In genomic region chr7:136219564-136220244, GRCm38 (mm10) we compare ENCODE assay signal across 16 mouse cellular contexts.
A peak's percentile ranks its signal among the peaks of the same experiment; 100 is the strongest.
DNase-seq lines count a peak whose midpoint lies in the region; ATAC-seq lines count a peak whose summit lies in the region.
"Had no signal": no experiment of that assay in that cellular context is flagged by ENCODE, and none has a peak within 500 bp of the region (broad histone marks: within the 10 kb centered on the region; RNA-seq: fewer than 3 reads in every experiment).

No protein-coding gene starts in this region.

- H3K36me3 ChIP-seq in hindbrain, embryonic 13.5 days: no peaks in the 10 kb centered on the region
- no peaks in the 10 kb centered on the region for H3K36me3 ChIP-seq in limb, embryonic 12.5 days
- H3K36me3 ChIP-seq: G1E; liver, embryonic 15.5 days had no signal

- no peak overlapping the region for H3K9ac ChIP-seq in hindbrain, embryonic 13.5 days
- no peak overlapping the region for H3K9ac ChIP-seq in limb, embryonic 12.5 days (replicated peaks)
- H3K9ac ChIP-seq: liver, embryonic 15.5 days had no signal

- no peaks in the 10 kb centered on the region for H3K9me3 ChIP-seq in hindbrain, embryonic 13.5 days
- no peaks in the 10 kb centered on the region for H3K9me3 ChIP-seq in limb, embryonic 12.5 days
- H3K9me3 ChIP-seq: liver, embryonic 15.5 days had no signal

- no peak overlapping the region for H3K4me3 ChIP-seq in hindbrain, embryonic 13.5 days
- no peak overlapping the region for H3K4me3 ChIP-seq in limb, embryonic 12.5 days (replicated peaks)
- H3K4me3 ChIP-seq: left cerebral cortex, adult 2 months; liver, embryonic 15.5 days had no signal

- 35% methylated on average over 14 of the region's 14 CpGs for WGBS in hindbrain, embryonic 13.5 days
- WGBS in limb, embryonic 12.5 days: 11% methylated on average over 14 of the region's 14 CpGs

- peaks cover 44% of the 10 kb centered on the region for H3K4me1 ChIP-seq in hindbrain, embryonic 13.5 days (replicated peaks)
- H3K4me1 ChIP-seq in limb, embryonic 12.5 days (replicated peaks): peaks cover 52% of the 10 kb centered on the region
- H3K4me1 ChIP-seq: liver, embryonic 15.5 days had no signal

- no peaks in the 10 kb centered on the region for H3K27me3 ChIP-seq in hindbrain, embryonic 13.5 days
- peaks cover 23% of the 10 kb centered on the region for H3K27me3 ChIP-seq in limb, embryonic 12.5 days
- H3K27me3 ChIP-seq: liver, embryonic 15.5 days had no signal

- H3K27ac ChIP-seq in hindbrain, embryonic 13.5 days: peak overlapping the region; percentile 84
- 0 out of 2 replicates have a peak overlapping the region, but pooled peaks have one; percentile 47 for H3K27ac ChIP-seq in limb, embryonic 12.5 days
- H3K27ac ChIP-seq: left cerebral cortex, adult 2 months; liver, embryonic 15.5 days; macrophage had no signal

- no peak overlapping the region for H3K4me2 ChIP-seq in hindbrain, embryonic 13.5 days
- H3K4me2 ChIP-seq in limb, embryonic 12.5 days: peak overlapping the region; percentile 11; the same call in 1 of the 2 replicates
- H3K4me2 ChIP-seq: liver, embryonic 15.5 days had no signal

- ATAC-seq in hindbrain, embryonic 13.5 days (ENCODE audit: low FRiP score): 0 out of 2 replicates have a peak, but pooled peaks have one; percentile 27
- ATAC-seq in limb, embryonic 12.5 days (ENCODE audit: insufficient number of reproducible peaks, insufficient read depth, low FRiP score, low TSS enrichment, low read depth): no peak

- peak; percentile 45 for DNase-seq in heart, adult 11 months
- DNase-seq in heart, adult 18-20 months: no peak
- DNase-seq in embryo, embryonic 10.5 days (ENCODE audit: low spot score): peak; percentile 58
- no peak for DNase-seq in lung, postnatal 36 days
- no peak for DNase-seq in adrenal gland, postnatal 10 days
- no peak for DNase-seq in right cerebral cortex, postnatal 10 days (ENCODE audit: low spot score in 2 of 2)
- DNase-seq: B cell, adult 2 months; cerebellum, adult 9-11 months; gastrocnemius, postnatal 14 days; thymus, postnatal 14 days had no signal

Comparison
In these comparisons a context has a peak if more than half of its experiments do, and no peak if none do; other contexts are left out.
1. DNase-seq: peak in heart, adult 11 months (single experiment) and embryo, embryonic 10.5 days (single experiment); none in heart, adult 18-20 months (0 of 2), lung, postnatal 36 days (single experiment), adrenal gland, postnatal 10 days (single experiment) and right cerebral cortex, postnatal 10 days (0 of 2).